9 mouse cellular contexts compared by ENCODE assay signal in the genomic region with DNA sequence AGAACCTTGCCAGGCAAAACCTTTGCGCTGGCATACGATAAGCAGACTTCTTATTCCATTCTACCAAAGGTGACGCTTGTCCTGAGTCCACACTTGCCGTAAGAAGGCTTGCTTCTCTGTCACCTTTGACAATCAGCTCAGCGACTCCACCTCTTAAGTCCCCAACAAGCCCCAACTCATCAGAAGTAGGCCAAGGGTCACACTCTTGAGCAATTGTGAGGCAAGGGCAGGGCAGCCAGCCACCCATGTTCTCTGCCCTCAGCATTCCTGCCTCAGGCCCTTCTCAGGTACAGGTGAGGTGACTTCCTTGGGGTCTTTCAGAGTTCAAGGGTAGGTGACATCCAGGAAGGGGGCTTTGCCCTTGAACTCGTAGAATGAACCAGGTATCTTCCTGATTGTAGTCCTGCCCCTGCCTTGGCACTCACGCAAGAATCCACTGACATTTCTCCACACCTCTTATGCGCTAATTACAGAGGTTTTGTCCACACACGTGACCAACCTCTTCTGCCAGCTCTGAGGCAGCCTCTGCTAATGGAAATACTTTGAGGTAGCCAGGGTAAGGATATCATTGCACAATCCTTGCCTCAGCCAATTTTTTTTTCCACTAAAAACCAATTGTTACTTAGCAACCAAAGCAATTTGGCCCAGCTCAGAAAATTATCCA. TPM values are rescaled to one million over a fixed set of nuclear protein-coding genes. Genes with fewer than 3 reads are reported as not detected.
DNase-seq lines count a peak whose midpoint lies in the region.
"Had no signal": no experiment of that assay in that cellular context is flagged by ENCODE, and none has a peak within 500 bp of the region (broad histone marks: within the 10 kb centered on the region; RNA-seq: fewer than 3 reads in every experiment).

No protein-coding gene starts in this region.

- intact Hi-C loops in heart, postnatal 25 days (cut with DNase I), result no loop called here
- intact Hi-C loops in left cerebral cortex, postnatal 4 days (cut with DNase I), result no loop called here

- peak; percentile 93 for DNase-seq in heart, adult 11 months
- no peak for DNase-seq in heart, postnatal 25 days (ENCODE audit: low spot score)
- DNase-seq in urinary bladder, adult 18-20 months (ENCODE audit: low spot score in 2 of 2), result peak; percentile 67 to 76
- DNase-seq in urinary bladder, postnatal 10 days (ENCODE audit: low spot score), result no peak
- DNase-seq in kidney, postnatal 36 days, result peak; percentile 56 to 59
- DNase-seq in urinary bladder, postnatal 36 days (ENCODE audit: low spot score in 2 of 2), result peak; percentile 79 to 81
- DNase-seq in left cerebral cortex, postnatal 4 days, result no peak
- DNase-seq in cerebellum, postnatal 4 days (ENCODE audit: low spot score in 2 of 2), result no peak
- DNase-seq: layer of hippocampus, postnatal 36 days had no signal

RNA-seq across cellular contexts. Expression of a gene that starts 20.9 kb away (rescaled TPM):
- total RNA-seq in heart, postnatal 25 days (2021), result 10 to 100 TPM; 14.9 to 15.6 TPM
- total RNA-seq in left cerebral cortex, postnatal 4 days (2021), result 10 to 100 TPM; 47.1 to 50.1 TPM

RNA-seq across cellular contexts. Expression of a gene that starts 21.2 kb away (rescaled TPM):
- 1 to 10 TPM; 2.1 to 3.0 TPM for total RNA-seq in heart, postnatal 25 days (2021)
- total RNA-seq in left cerebral cortex, postnatal 4 days (2021), result 1 to 10 TPM; 2.3 to 2.5 TPM

Comparison
In these comparisons a context has a peak if more than half of its experiments do, and no peak if none do; other contexts are left out.
1. DNase-seq: peak in heart, adult 11 months (single experiment), urinary bladder, adult 18-20 months (2 of 2), kidney, postnatal 36 days (2 of 2) and urinary bladder, postnatal 36 days (2 of 2); none in heart, postnatal 25 days (single experiment), urinary bladder, postnatal 10 days (single experiment), left cerebral cortex, postnatal 4 days (single experiment) and cerebellum, postnatal 4 days (0 of 2).